Mouse (Mus musculus) gastrocnemius, postnatal 14 days (tissue): ENCODE results near the gene Pnpla5. TPM values are rescaled to one million over a fixed set of nuclear protein-coding genes. Genes with fewer than 3 reads are reported as not detected.
"Not testable (repeated sequence)": the region's sequence is repeated elsewhere in the genome, so short reads cannot be mapped to it uniquely, and the experiment has no call there.

ENCODE experiments used
- DNase-seq: peaks from one replicate; pipeline ENCODE4 v3.0.0; 2021; ENCODE audit warnings: mixed read lengths
- intact Hi-C: fragments of 180-260 bp; cut with DNase I; formaldehyde crosslinking; loops from one replicate; pipeline ENCODE4 v1.15.1; 2025; ENCODE audit warnings: low total_unique reads
- total RNA-seq, 2 experiments: library from RNA; stranded (reverse); gene quantifications; 2 replicates each; pipeline ENCODE4 v1.2.3; 2021

The Pnpla5 gene
- total RNA-seq, 2 experiments from 2014 or later = not detected

- DNase-seq = no peak
- intact Hi-C loops = no loop called here
These were observed 1.1 kb upstream of the Pnpla5 start for GRCm38 (mm10) chr15:84124086-84124485.

- no peak for DNase-seq
- intact Hi-C loops = no loop called here
These were observed 1.9 kb downstream of the Pnpla5 start for GRCm38 (mm10) chr15:84121036-84121435.

GRCm38 (mm10) chr15:84120612-84121011 lies 2.4 kb downstream of the Pnpla5 start:
- intact Hi-C loops = no loop called here
- DNase-seq = no peak

- intact Hi-C loops = no loop called here
- DNase-seq = no peak
These were observed 6.5 kb downstream of the Pnpla5 start for GRCm38 (mm10) chr15:84116466-84116865.

- no peak for DNase-seq
- intact Hi-C loops = no loop called here
These were observed 7.2 kb downstream of the Pnpla5 start for GRCm38 (mm10) chr15:84115727-84116126.

GRCm38 (mm10) chr15:84113873-84114272 lies 9.1 kb downstream of the Pnpla5 start:
- DNase-seq = no peak
- intact Hi-C loops = no loop called here

- DNase-seq = no peak
- intact Hi-C loops = no loop called here
These were observed 14.1 kb downstream of the Pnpla5 start for GRCm38 (mm10) chr15:84108899-84109298.

GRCm38 (mm10) chr15:84105924-84106500 lies 17.0 kb downstream of the Pnpla5 start:
- intact Hi-C loops = no loop called here
- no peak for DNase-seq

GRCm38 (mm10) chr15:84105105-84105923 lies 17.7 kb downstream of the Pnpla5 start, which contains the start of gene Sult4a1:
TSS of gene Sult4a1 (minus strand) at chr15:84105754.
- intact Hi-C loops = no loop called here
- no peak for DNase-seq

- DNase-seq = no peak
- intact Hi-C loops = no loop called here
These were observed 18.3 kb downstream of the Pnpla5 start for GRCm38 (mm10) chr15:84104626-84105025.

- DNase-seq, intact Hi-C loops: not testable (repeated sequence)
These were observed 25.4 kb downstream of the Pnpla5 start for GRCm38 (mm10) chr15:84097536-84097935.

GRCm38 (mm10) chr15:84096051-84096450 lies 26.9 kb downstream of the Pnpla5 start:
- peak; percentile 39 for DNase-seq

GRCm38 (mm10) chr15:84094921-84095320 lies 28.1 kb downstream of the Pnpla5 start:
- no peak for DNase-seq
- intact Hi-C loops = no loop called here

More at GRCm38 (mm10) chr15:84096051-84096450, 26.9 kb downstream of the Pnpla5 start:
- intact Hi-C loops = no loop called here

GRCm38 (mm10) chr15:84086775-84087174 lies 36.2 kb downstream of the Pnpla5 start:
- intact Hi-C loops = loop anchor here (10.0 kb wide), 1 partner anchor 538 kb away; no protein-coding TSS in a partner anchor
- DNase-seq = no peak

GRCm38 (mm10) chr15:84086364-84086763 lies 36.6 kb downstream of the Pnpla5 start:
- no peak for DNase-seq
- intact Hi-C loops = loop anchor here (10.0 kb wide), 1 partner anchor 538 kb away; no protein-coding TSS in a partner anchor

- intact Hi-C loops = loop anchor here (10.0 kb wide), 1 partner anchor 545 kb away; no protein-coding TSS in a partner anchor
- no peak for DNase-seq
These were observed 42.9 kb downstream of the Pnpla5 start for GRCm38 (mm10) chr15:84080069-84080468.

- intact Hi-C loops = no loop called here
- DNase-seq = no peak
These were observed 43.5 kb downstream of the Pnpla5 start for GRCm38 (mm10) chr15:84079519-84079918.

- intact Hi-C loops = no loop called here
- DNase-seq = no peak
These were observed 44.3 kb downstream of the Pnpla5 start for GRCm38 (mm10) chr15:84078667-84079066.

- intact Hi-C loops = no loop called here
These were observed 45.8 kb downstream of the Pnpla5 start for GRCm38 (mm10) chr15:84077151-84077550.

GRCm38 (mm10) chr15:84074705-84075185 lies 48.2 kb downstream of the Pnpla5 start:
- DNase-seq = no peak
- intact Hi-C loops = no loop called here

More at GRCm38 (mm10) chr15:84077151-84077550, 45.8 kb downstream of the Pnpla5 start:
- no peak for DNase-seq
